Mouse (Mus musculus) cerebellum, postnatal 25 days (tissue): ENCODE measurements at regions not wholly inside any gene's neighbourhood (a gene's known extent, or its start where the extent isn't known, plus 50 kb on each side); places are given as distances from the start of the nearest gene placed in this dataset.
A peak's percentile ranks its signal among the peaks of the same experiment; 100 is the strongest.

Source experiments
- DNase-seq, 2 experiments: peaks; one replicate each; pipeline ENCODE4 v3.0.0; 2021; ENCODE audit warnings: mixed read lengths in 2 of 2

DNA sequence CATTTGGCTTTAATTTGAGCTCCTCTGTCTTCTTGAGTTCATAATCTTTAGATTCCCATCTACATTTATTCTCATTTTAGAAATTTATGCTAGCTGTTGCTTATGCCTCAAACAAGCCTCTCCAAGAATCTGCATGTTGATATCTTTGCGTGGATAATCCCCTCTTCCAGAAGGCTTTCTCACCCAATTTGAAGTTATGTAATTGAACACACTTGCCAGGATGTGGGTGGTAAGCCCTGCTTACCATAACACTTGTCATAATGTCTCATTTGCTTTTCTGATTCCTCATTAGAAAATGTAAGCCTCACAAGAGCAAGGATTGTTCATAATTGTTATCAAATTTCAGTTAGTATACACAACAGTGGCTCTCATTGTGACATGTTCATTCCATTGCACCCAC lies 266.0 kb downstream of the Olfm4 start:
- DNase-seq, result no peak

DNA sequence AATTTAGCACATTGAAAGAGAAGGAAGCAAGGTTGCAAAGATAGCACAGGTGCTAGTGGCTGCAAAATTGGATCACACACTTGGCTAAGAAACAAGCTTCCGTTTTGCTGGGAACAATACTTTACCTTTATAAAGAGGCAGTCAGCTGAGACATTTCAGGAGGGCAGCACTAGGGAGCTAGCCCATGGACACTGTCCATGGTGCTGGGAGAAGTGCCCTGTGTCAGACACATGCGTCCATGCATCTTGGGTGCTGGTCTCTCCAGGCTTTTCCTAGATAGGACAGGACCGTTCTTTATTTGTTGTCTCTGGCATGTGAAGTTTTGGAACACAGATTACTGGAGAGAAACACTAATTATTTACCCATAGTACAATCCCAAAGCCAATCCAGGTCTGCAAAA lies 273.2 kb downstream of the Olfm4 start:
- DNase-seq, result peak; percentile 22 to 29

DNA sequence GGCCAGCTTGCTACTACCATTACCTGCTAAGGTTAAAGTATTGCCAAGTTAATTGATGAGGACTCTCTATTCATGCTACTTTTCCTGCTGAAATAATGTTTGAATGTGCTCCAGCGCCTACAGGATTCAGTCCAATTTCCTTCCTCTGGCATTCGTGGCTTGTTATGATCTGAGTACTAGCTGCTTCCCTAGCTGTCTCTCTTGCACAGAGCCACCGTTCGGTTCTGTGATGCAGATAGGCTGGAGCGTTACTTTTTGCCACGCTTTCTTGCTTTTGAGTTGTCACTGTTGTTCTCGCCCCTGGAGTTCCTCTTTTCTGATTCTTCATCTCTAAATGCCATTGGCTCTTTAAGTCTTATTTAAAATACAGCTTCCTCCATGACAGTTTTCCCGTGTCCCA lies 279.3 kb downstream of the Olfm4 start:
- peak in 1 of 2 experiments; percentile 21 for DNase-seq

DNA sequence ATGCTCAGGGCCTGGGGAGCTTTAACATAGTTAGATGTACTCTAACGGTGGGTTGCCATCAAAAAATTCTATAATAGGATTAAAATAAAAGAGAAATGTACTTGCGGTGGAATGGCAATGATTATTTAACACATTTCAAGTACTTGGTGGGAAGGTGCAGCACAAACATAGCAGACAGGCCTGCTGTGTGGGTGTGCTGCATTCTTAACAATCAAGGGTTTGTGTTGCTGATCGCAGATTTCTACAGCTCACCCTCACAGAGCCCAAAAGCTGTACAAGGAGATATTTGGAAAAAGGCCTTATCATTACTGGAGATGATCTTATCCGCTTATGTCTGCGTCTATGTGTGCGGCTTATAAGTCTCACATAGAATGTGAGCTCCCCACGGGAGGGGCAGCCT lies 281.2 kb downstream of the Olfm4 start:
- no peak for DNase-seq

DNA sequence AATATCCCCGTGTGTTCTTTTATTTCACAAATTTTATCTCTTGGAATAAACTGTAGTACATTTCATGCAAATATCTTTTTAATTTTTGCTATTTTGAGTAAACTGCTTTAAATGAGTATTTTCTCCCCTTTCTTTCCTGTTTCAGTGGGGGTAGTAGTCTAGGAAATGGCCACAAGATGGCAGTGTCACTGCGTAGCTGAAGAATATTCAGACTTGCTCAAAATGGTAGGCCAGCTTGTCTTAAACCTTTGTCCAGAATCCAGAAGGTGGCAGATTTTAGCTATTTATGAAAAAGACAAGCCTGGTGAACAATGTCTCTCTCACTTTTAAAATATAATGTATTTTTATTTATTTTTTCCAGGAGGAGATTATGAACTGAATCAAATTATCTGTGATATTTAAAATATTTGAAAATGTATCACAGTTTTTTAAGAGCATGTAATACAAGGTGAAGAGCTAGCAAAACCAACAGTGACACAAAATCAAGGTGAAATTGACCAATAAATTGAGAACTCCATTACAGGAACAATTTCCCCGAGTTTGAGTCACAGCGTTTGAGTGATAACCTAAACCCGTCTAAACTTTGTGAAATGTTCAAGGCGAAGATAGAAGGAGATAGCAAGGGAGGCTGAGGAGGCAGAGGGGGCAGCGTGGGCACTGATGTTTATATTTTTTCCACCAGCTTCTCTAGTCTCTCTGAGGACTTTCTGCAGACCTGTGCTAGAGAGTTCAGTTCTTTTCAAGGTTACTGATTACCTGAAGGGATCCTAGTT lies 285.5 kb downstream of the Olfm4 start:
- peak; percentile 73 to 85 for DNase-seq

DNA sequence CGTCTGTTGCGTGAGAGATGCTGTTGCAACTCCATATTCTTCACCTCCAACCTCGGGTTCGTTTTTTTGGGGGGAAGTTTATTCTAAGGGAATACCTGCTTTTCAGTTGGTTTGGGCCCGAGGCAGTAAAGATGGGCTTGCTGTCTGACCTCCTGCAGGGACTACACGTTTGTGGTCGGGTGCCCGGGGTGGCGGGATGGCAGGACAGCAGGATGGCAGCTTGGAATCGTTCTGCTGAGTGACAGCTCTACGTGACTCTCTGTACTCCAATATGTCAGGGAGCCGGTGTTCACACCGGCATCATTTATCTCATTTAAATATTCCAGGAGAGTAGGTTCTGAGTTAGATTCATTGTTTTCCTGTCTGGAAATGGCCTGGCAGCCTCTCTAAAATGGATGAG lies 286.2 kb downstream of the Olfm4 start:
- DNase-seq, result peak; percentile 48 to 58

DNA sequence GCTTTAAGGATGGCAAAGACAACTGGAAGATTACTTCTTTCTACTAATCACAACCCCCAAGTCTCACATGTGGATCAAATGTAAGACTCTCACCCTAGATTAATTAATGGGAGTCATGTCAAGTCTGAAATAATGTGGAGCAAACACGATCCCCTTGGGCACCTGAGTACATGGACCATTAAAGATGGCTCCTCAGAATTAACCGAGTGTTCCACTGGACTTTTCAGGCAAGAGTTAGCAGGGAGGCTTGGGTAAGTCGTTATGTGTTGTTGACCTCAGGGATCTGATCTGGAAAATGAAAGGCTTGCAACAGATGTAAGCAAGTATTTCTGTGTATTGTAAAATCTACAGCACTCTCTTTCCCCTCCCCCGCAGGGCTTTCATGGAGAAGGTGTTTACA lies 296.3 kb downstream of the Olfm4 start:
- DNase-seq, result no peak

DNA sequence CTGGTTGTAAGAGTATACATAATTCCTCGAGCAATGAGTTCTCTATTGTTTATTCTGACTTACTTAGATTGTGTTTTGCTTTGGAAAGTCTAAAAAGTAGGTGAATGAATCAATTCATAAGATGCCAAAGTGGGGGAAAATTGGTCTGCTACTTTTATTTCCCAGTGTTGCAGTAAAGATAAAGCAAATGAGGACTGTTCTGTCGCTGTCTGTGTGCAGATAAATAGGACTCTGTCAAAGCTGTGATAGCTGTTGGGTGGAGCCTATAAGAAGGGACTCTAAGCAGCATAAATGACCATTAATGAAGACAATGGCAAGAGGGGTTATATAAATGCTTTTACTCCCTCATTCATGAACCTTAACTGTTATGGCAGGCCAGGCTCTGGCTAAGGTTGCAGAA lies 299.8 kb downstream of the Olfm4 start:
- no peak for DNase-seq

DNA sequence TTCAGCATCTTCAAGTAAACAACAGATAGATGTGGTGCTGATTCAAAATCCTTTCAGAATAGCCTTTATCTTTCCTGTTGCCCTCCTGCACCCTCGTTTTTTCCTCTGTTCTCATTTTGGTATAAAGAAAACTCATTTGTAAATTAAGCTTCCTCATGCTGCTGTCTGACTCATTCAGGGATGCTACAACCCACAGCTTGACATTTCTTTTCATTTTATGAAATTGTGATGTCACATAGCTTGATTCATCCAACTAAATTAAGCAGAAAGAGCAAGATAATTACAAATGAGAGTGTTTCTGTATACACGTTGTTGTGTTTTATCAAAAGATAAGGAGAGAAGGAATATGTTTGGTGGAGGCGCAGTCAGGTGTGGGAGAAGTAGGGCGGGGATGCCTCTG lies 307.5 kb downstream of the Olfm4 start:
- DNase-seq, result no peak

DNA sequence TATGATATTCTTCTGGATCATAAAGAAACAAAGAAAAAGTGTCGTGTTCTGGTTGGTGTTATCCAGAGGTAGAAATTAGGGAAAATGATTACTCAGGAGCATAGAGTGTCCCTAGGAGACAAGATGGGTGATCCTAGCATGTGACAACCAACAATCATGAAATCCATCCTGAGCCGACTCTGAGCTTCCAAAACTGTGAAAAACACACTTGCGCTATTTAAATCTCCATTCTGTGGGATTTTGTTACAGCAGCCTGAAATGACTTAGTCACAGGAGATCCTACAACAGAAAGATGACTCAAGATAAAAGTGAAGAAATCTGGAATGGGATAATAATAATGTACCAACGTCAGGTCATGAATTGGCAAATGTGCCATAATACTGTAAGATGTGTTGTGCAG lies 309.5 kb downstream of the Olfm4 start:
- no peak for DNase-seq

DNA sequence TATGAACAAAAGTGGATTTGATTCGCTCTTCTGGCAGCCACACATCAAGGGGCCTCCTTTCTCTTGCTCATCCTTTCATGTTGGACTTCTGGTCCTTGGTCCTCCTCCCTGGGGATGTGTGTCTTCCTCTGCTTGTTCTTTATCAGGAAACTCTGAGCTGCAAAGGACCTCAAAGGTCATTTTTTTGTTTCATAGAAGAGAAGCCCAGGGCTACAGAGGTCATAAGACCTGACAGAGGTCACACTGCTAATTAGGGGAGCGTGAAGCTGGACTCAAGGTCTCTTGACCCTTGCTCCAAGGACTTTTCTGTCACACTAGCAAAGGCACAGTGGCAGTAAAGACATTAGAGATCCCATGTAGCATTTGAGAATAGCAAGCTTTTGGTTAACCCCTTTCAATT lies 345.8 kb downstream of the Olfm4 start:
- DNase-seq, result no peak

DNA sequence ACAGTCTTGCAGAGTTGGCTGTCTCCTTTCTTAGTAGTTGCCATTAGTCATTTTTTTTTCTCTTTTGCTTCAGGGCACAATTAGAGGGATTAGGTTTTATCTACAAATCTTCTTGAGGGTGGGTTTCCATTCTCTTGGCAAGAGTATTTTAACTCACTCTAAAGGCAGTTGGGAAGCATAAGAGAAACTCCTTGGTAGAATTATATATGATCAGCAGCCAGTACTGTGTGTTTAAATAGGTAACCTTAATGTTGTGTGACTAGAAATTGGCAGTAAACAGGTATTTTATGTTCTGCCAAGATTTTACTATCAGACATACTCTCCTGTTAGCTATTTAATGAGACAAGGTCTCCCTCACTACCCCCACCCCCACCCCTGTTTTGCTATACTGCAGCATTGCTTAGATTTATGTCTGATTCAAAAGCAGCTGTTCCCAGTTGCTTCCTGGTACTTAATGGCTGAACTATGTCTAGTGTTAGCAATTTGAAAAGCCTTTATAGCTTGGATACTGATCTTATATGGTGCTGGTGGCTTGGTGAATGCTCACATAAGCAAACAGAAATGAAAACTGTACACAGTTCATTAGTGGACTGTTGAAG lies 378.2 kb downstream of the Olfm4 start:
- no peak for DNase-seq

DNA sequence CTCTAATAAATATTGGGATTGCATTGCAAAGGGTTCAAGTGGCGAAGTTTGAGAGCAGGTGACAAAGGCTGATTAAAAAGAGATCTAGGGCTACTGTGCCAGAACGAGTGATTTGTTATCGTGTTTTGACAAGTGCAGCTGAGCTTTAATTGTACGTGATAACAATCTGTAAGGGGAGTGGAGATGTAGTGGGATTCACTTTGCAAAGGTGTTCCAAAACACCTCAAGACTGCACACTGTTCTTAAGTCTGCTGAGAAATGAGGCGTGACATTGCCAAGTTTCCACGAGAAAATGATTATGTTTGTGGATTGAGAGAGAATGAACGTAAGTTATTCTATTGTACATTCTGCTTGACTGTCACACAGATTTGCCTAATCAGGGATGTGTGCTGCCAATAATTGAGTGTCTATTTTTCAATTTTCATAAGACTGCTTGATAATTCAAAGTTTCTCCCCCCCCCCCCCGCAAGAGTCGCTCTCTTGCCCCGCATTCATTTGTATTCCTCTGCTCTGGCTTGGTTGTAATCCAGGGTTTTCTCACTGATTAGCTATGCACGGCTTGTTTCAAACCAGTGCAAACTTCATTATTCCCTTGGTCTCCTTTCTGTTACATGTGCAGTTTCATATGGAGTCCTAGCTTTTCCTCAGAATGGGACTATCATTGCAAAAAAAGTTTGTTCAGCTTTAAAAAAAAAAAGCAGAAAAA lies 385.7 kb downstream of the Olfm4 start:
- DNase-seq, result no peak

DNA sequence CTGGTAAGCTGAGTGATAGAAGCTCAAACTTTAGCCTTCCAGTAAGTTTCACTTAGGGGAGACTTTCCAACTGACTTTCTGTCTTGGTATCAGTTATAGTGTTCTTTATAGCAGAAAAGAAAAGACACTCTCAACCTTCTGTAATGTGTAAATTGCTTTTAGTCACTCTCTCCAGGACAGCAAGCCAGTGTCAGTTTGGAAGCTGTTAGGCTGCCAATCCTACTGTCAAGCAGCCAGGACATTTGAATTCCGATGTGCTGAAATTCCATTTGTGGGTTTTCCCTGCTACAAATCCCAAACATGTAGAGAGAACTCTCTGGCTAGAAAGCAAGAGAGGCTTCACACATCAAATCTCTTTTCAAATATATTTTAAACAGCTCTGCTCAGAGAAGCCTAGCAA lies 390.4 kb downstream of the Olfm4 start:
- DNase-seq, result peak; percentile 12 to 33

DNA sequence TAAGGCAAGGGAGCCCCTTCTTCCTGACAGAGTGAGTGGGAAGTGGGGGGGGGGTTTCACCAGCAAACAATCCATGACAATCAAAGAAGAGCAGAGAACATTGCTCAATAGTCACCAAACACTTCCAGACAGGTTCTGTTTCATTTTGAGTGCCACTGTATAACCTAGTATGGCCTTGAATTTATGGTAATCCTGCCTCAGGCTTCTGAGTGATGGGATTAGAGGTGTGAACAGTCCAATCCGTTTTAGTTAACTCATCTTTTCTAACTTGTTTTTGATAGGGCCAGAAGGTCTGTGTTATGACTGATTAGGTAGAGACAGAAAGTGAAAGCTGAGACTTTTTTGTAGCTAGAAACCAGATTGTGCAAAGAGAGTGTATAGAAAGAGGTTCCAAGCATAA lies 393.2 kb downstream of the Olfm4 start:
- DNase-seq, result no peak

DNA sequence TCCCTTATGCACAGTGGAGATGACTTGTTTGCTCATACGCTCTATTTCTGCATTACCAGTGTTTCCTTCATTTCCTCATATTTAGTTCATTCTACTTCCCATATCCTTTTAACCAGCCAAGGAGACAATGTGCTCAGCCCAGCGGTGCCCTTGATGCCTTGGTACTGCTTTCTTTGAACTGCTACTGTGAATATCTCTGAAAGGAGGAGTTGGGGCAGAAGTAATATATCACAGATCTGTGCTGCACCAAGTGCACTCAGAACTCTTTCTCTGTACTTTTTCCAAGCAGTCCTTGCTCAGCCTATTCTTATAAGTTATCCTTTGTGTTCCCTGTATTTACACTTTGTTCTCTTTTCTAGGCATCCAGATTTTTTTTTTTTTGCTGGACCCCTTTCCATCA lies 407.5 kb downstream of the Olfm4 start:
- DNase-seq, result no peak

DNA sequence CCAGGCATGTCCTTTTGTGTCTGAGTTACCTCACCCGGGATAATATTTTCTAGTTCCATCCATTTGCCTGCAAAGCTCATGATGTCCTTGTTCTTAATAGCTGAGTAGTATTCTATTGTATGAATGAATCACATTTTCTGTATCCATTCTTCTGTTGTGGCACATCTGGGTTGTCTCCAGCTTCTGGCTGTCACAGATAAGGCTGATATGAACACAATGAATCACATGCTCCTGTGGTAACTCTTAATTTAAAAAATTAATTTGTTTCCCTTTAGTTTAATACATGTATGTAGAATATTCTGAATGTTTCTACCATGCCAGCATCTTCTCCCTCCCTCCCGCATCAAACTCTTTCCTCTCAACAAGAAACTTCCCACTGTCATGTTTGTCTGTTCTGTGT lies 424.4 kb downstream of the Olfm4 start:
- no peak for DNase-seq

DNA sequence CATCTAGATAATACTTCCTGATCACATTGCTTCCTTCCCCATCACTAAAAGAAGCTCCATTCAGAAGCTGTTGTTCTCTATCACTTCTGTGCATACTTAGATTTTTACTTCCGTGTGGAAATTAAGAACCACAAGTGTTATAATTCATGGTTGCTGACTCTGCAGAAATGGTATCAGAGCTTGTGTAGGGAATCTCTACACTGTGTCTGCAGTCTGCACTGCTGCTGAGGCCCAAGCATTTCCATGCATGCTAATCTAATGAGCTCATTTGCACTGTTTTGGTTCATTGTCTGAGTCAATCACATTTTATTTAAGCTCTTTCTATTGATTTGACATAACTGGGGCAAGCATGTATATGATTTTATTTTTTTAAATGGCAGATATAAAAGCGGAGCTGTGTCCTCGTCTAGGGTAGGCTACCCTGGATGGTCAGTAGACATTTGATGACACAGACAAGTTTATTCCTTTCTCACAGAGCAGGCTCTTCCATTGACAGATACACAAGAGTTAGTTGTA lies 435.0 kb downstream of the Olfm4 start:
- no peak for DNase-seq

DNA sequence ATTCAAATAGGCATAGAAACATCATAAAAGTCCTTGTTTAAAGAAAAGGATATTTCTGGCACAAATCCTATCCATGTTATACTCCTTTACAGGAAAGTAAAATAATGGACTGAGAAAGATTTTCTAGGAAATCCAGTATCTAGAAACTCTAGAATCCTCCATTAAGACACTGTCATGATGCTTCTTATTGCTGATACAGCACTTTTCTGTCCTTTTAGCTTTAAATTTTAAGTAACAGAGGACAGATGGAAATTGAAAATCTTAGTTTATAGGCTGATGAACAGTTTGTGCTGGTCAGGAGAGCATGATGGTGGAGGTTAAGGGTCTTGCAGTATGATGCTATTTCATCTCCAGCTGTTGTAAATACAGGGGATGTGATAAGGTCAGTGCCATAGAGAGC lies 459.9 kb downstream of the Olfm4 start:
- DNase-seq, result no peak

DNA sequence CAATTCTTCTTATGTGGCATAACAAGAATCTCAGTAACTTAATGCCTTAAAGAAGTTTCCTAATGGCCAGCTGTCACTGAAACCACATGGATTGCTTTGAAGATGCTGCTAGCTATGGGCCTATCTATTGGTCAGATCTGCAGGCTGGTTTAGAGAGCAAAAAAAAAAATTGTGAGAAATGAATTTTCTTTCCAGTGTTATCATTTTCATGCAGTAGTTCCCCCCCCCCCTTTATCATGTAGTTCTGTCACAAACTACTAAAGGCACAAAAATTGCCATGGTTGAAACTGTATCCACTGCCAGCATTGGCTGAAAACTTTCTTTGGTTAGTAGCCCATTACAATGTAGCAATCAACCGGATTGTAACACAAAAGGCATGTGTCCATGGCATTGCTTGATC lies 487.6 kb downstream of the Olfm4 start:
- no peak for DNase-seq

DNA sequence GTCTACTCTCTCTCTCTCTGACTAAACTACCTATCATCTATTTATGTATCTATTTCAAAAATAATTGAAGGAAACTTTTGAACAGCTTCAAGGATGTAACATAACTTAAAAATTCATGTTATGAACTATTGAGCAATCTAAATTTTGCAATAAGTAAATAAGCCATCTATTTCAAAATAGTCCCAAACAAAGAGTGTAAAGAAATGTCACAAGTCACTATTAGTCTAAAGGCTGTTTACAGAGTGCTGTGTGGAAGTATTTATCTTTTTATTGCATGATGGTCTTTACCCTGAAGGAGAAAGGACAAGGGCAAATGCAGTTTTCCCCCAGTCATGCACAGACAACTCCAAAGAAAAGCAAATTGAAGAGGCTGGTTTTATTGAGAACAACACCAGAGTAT lies 496.0 kb downstream of the Olfm4 start:
- no peak for DNase-seq

DNA sequence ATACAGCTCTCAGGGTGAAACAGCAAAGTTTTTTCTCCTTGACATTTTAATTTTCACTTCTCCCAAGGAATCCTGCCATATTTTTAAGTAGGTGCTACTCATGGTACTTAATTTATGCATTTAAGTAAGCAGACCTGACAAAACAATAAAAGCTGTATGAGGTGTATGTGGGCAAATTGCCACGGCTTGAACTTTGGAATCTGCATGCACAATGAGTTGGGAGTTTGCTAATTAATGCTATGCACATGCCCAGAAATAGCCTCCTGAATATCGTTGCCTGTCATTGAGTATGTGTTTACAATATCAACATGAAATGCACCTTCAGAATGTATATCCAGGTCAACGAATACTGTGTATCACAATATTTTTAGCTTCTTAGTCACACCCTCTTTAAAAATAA lies 498.9 kb downstream of the Olfm4 start:
- DNase-seq, result no peak

DNA sequence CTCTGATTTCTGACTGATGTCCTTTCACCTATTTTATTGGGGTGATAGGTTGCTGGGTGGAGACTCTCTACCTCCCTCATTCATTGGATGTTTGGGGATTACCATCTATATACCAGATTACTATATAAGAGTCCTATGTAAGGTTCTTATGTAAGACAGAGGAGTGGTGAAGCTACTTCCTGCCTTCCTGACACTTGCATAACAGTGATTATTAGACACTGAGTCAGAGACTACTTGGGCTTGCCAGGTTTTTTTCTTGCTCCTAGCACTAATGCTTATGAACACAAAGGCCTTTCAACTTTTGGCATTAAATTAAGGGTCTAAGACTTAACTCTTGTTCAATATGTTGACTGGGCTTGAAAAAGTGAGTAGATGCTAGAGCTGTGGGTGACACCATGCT lies 500.4 kb downstream of the Olfm4 start:
- no peak for DNase-seq

DNA sequence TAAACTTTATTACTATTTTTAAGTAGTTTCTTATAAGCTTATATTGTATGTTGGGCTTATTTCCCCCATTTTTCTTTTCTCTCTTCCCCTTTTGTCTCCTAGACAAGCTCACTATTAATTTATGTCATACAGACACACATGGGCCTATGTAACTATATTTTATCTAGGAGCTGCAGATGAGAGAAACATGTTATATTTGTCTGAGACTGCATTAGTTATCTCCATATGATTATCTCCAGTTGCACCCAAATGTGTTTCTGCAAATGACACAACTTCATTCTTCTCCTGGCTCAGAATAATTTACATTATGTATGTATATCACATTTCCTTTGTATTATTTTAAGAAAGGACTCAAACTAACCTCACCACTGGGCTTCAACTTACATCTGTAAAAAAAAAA lies 501.3 kb downstream of the Olfm4 start:
- no peak for DNase-seq
